Mouse (Mus musculus): ENCODE data around the gene Csrnp2.

DNA sequence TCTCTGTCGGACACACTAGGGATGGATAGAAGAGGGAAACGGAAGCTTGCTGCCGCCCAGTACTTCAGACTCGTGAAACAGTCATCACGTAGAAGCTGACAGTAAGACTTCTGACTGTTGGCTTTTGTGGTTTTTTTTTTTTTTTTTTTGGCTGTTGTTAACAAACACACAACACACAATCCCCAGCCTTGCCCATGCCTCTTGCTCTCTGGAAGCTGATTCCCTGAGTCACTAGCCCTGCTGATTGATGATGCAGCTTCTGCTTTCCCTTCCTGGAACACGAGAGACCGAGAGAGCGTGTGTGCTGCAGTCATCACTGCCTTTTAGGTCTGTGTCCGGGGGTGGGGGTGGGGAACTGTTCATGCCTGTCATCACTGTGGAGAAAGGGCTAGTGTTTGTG lies 33.6 kb downstream of the Csrnp2 start:
- TF ChIP-seq GATA1 (IDR thresholded peaks at IDR 0.05; ENCODE audit: low read length), result no peak
- no peak for TF ChIP-seq TAL1 (IDR thresholded peaks at IDR 0.05; ENCODE audit: low read length)

Measured in erythroblast, embryonic 14.5 days (primary cell).